Mouse (Mus musculus): ENCODE results near the gene Pi4ka.
A peak's percentile ranks its signal among the peaks of the same experiment; 100 is the strongest.

Gene Pi4ka

DNA sequence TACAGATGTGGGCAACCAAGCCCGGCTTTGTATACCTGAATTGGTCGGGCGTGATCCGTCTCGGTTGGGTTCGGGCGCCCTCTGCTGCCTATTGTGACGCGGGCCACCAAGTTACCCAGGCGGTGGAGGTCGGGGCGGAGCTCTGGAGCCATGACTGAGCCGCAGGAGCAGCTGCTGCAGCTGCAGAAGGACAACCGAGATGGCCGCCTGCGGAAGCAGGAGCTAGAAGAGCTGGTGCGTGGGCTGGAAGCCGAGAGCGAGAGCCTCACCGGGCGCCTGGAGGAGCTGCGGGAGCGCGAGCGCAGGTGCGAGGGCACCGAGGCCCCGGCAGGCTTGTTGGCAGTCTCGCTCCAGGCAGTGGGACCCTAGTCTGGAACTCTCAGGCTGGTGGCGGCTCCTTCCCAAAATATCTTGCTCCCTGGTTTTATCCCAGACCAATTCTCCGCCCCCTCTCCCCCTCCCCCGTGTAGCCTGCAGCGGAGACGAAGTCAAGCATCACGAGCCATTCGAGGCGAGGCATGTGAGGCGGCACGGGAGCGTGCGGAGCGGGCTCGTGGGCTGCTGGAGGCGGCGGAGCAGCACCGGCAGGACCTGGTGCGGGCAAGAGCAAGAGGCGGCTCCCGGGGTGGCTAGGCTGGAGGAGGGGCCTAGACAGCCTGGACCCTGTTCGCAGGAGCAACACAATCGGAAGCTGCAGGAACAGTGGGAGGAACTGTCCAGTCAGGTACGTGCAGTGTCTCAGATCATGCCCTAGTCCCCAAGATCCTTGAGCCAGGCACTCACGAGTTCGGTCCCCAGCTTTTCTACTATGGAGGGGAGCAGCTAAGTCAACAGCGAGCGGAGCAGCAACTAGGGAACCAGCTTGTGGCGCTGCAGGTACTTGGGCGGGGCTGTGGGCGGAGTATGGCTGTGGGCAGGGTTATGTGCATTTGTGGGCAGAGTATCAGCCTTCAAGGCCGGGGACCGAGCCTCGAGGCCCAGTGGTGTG, 129.7 kb downstream of the Pi4ka start:
- peak; percentile 81 for ATAC-seq (ENCODE audit: insufficient number of reproducible peaks, low FRiP score, low TSS enrichment)

DNA sequence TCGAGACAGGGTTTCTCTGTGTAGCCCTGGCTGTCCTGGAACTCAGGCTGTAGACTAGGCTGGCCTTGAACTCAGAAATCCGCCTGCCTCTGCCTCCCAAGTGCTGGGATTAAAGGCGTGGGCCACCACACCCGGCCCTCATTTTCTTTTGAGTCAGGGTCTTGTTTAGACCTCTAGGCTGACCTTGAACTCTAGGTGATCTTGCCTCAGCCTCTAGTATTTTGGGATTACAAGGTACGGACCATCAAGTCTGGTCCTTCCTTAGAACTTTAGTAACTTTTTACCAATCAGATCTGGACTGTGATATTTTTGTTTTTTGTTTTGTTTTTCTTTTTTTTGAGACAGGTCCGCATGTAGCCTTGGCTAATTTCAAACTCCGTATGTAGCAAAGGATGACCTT, 130.4 kb downstream of the Pi4ka start, which contains the start of gene Tmem191c:
Gene Tmem191c (plus strand): TSS at position 357 of the 400 bp plus-strand sequence.
- no peak for ATAC-seq (ENCODE audit: insufficient number of reproducible peaks, low FRiP score, low TSS enrichment)

DNA sequence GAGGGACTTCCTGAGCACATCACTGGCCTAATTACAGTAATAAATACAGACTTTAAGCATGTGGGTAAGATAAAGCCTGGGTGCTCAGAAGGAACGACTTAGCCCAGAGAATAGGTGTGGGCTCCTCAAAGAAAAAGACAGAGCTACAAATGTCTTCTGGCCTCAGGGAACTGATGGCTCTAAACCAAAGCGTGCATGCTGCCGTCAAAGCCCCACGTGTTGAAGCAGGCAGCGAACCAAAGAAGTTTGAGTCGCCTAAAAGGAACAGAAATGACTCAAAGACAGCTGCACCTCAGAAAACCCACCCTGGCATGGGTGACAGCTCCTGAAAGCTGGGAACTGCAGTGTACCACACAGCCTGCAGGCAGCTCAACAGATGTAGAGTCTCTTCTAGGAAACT, 134.3 kb downstream of the Pi4ka start:
- ATAC-seq (ENCODE audit: insufficient number of reproducible peaks, low FRiP score, low TSS enrichment), result no peak

DNA sequence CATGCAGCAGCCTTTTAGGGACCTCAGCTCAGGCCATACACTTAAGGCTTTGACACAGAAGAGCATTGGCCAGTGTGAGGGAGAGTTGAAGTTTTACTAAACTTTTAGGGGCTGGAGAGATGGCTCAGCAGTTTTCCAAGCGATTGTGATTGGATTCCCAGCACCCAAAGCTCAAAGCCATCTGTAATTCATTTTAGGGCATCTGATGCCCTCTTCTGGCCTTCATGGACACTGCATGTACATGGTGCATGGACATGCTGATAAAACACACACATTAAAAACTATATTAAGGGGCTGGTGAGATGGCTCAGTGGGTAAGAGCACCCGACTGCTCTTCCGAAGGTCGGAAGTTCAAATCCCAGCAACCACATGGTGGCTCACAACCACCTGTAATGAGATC, 135.0 kb downstream of the Pi4ka start:
- no peak for ATAC-seq (ENCODE audit: insufficient number of reproducible peaks, low FRiP score, low TSS enrichment)

DNA sequence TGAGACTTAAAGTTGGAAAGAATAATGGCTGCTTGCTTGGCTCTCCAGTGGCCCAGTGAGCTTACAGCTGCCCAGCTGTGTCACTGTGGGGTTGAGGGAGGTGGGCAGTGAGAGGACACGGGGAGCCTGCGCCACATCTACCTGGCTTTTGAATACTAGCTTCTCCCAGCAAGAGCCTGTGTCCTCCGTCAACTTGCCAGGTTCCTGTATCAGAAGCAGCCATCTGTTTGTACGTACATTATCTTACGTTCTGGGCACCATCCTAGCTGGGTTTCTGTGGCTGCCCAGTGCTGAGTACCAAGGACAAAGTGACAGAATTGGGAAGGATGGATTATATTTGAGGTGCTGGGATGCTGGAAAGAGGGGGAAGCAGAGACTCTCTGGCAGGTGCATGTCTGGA, 136.2 kb downstream of the Pi4ka start:
- ATAC-seq (ENCODE audit: insufficient number of reproducible peaks, low FRiP score, low TSS enrichment), result no peak

DNA sequence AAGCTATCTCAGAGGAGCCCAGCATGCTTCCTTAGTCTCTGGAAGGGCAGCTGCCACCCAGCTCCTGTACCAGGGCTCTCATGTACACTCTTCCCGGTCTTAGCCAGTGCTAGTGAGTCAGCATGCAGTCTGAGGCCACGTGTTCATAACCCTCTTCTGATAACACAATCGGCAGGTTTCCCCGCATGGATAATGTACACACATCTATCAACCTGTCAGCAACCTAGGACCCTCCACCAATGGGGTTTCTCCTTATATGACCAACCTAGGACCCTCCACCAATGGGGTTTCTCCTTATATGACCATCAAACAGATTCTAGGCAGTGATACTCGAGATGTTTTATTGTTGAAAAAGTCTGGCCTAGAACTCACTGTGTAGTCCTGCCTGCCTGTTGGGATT, 138.2 kb downstream of the Pi4ka start:
- ATAC-seq (ENCODE audit: insufficient number of reproducible peaks, low FRiP score, low TSS enrichment), result no peak

DNA sequence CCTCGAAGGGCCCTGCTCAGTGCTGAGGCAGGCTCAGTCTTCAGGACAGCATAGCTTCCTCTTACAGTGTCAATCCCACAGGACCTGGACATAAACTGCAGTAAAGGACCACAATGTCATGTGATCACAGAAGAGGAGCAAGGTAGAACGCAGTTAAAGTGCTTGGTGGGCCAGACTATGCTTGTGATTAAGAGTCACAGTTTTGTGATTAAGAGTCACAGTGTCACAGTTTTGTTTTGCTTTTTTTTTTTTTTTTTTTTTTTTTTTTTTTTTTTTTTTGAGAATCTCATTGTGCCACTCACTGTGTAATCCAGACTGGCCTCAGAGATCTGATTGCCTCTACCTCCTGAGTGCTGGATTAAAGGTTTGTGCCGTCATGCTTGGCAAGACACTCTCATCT, 140.0 kb downstream of the Pi4ka start:
- ATAC-seq (ENCODE audit: insufficient number of reproducible peaks, low FRiP score, low TSS enrichment), result no peak

DNA sequence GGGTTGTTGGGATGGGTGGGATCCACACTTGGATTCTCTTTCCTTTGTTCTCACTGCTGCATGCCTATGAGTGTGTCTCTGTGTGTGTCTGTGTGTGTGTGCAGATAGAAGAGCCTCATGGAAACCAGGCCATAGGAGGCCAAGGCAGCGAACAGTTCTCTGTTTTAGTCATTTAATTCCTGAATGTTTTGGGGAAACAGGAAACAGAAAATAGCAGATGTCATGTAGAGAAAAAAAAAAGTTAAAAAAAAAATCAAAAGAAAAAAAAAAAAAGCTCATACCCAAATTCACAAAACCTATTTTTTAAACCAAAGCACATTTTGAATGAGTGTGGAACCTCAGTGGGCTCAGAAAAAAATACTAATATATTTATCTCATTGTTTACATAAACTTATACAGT, 144.8 kb downstream of the Pi4ka start:
- no peak for ATAC-seq (ENCODE audit: insufficient number of reproducible peaks, low FRiP score, low TSS enrichment)

DNA sequence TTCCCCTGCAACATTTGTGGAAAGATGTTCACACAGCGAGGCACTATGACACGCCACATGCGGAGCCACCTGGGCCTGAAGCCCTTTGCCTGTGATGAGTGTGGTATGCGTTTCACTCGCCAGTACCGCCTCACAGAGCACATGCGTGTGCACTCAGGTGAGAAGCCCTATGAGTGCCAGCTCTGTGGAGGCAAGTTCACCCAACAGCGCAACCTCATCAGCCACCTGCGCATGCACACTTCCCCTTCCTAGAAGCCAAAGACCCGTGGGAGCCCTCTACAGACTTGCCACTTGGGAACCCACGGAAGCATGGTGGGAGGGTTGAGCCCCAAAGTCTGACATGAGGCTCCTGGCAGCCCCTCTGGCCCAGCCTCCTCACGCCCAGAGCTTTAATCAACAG, 147.2 kb downstream of the Pi4ka start:
- no peak for ATAC-seq (ENCODE audit: insufficient number of reproducible peaks, low FRiP score, low TSS enrichment)

DNA sequence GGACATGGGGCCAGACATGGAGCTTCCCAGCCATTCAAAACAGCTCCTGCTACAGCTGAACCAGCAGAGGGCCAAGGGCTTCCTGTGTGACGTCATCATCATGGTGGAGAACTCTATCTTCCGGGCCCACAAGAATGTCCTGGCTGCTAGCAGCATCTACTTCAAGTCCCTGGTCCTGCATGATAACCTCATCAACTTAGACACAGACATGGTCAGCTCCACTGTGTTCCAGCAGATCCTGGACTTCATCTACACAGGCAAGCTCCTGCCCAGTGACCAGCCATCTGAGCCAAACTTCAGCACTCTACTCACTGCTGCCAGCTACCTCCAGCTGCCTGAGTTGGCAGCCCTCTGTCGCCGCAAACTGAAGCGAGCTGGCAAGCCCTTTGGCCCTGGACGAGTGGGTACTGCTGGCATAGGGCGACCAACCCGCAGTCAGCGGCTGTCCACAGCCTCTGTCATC, 148.7 kb downstream of the Pi4ka start:
- ATAC-seq (ENCODE audit: insufficient number of reproducible peaks, low FRiP score, low TSS enrichment), result no peak

GRCm38 (mm10) chr16:17255270-17255669, 150.8 kb downstream of the Pi4ka start:
- ATAC-seq (ENCODE audit: insufficient number of reproducible peaks, low FRiP score, low TSS enrichment), result no peak

DNA sequence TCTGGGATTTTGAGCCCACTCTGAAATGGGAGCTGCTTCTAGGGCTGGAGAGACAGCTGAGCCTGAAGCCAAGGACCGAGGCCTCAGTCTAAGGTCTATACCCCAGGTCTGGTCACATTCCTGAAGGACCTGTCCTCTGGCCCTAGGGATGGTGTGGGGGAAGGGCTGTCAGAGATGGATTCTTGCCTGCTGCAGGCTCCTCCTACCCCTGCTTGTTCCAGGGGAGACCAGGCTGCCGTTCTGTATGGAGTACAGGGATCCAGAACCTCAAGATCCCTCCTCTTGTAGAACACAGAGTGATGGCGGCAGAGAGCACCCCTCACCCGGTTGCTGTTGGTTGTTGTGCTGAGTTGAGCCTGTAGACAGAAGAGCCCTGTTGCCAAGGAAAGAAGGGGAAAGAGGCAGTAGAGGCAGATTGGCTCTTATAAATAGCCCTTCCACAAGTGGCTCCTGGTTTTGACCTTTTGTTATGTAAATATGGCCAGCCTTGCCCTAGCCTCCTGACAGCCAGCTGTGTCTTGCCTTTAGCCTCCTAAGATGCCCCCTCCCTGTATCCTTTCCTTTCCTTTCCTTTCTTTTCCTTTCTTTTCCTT, 152.0 kb downstream of the Pi4ka start:
- ATAC-seq (ENCODE audit: insufficient number of reproducible peaks, low FRiP score, low TSS enrichment), result no peak

GRCm38 (mm10) chr16:17252841-17253240, 153.3 kb downstream of the Pi4ka start:
- no peak for ATAC-seq (ENCODE audit: insufficient number of reproducible peaks, low FRiP score, low TSS enrichment)

DNA sequence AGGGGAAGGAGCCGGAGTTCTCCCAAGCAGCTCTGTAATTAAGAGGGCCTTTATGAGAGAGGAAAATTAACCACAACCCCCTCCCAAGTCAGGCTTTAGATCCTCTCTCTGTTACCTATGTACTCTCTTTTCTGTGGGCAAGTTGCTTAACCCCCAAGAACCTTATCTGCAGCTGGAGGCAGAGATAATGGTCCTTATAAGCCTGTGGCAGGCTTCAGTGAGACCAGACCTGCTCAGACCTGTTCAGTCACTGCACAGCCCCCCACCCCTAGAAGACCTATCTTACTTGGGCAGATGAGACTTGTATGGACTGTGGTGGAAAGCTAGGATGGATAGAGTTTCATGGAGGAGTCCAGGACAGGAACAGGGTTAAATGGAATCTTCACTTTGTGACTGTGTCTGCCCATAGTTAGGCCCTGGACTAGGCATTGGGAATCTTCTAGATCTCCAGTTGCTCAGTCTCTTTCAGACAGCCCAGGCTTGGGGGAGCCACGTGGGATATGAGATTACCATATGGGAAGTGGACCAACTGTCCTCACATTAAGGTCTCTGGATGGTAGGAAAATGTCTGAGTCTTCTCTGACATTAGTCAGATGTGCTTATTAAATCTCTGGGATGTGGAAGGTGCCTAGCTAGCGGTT, 153.9 kb downstream of the Pi4ka start:
- no peak for ATAC-seq (ENCODE audit: insufficient number of reproducible peaks, low FRiP score, low TSS enrichment)

DNA sequence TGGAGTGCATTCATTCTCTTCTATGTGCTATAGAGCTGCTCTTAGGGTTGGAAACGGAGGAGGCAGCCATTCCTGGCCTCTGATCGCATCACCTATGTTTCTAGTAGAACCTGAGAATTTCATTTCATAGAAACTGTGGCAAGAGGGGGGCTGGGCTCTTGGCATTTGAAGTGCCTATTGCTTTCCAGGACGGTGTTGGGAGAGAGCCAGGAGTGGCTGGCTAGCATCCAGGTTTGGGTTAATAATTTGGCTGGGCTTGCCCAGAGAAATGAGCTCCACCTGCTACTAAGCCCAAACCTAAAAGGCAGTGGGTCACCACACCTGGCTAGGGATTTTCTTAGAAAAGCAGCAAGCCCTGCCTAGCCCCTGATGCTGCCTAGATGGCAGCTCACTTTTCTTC, 154.6 kb downstream of the Pi4ka start:
- no peak; the same call in 1 of the 2 replicates for ATAC-seq (ENCODE audit: insufficient number of reproducible peaks, low FRiP score, low TSS enrichment)

DNA sequence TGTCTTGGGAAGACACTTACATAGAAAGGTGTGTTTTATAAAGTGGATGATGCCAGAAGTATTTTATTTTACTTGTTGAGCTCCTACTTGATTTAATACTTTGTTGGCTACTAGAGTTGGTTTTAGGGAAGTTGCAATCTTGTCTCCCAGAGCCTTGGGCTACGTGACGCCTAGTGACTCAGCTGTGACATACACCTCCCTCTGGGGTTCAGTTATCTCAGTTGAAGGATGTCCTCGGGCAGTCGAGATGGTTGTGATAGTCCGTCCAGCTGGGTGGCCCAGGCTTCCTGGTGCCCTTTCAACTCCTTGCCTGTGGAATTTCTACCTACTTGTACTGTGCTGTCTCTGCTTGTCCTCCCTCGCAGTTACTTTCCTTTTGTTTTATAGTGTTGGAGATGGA, 157.0 kb downstream of the Pi4ka start:
- ATAC-seq (ENCODE audit: insufficient number of reproducible peaks, low FRiP score, low TSS enrichment), result no peak

GRCm38 (mm10) chr16:17247727-17248126, 158.4 kb downstream of the Pi4ka start:
- no peak for ATAC-seq (ENCODE audit: insufficient number of reproducible peaks, low FRiP score, low TSS enrichment)

GRCm38 (mm10) chr16:17244996-17245395, 161.1 kb downstream of the Pi4ka start:
- no peak for ATAC-seq (ENCODE audit: insufficient number of reproducible peaks, low FRiP score, low TSS enrichment)

DNA sequence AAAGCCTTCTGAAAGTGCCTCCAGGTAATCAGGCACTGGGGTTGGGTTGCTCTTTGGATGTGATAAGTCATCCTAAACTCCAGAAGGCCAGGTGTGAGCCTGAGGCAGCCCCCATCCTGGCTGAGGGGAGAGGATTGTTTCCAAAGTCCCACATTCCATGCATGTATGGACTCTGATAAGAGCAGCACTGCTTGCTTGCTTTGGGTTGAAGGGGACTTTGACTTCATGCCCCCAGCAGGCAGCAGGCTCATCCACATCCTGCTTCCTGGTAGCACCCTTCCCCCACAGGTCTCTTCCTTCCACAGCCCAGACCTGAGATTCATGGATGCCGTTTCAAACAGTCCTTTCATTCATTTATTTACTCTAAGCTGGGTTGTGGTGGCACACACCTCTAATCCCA, 162.4 kb downstream of the Pi4ka start:
- no peak for ATAC-seq (ENCODE audit: insufficient number of reproducible peaks, low FRiP score, low TSS enrichment)

GRCm38 (mm10) chr16:17239409-17239808, 166.7 kb downstream of the Pi4ka start:
- ATAC-seq (ENCODE audit: insufficient number of reproducible peaks, low FRiP score, low TSS enrichment), result no peak

DNA sequence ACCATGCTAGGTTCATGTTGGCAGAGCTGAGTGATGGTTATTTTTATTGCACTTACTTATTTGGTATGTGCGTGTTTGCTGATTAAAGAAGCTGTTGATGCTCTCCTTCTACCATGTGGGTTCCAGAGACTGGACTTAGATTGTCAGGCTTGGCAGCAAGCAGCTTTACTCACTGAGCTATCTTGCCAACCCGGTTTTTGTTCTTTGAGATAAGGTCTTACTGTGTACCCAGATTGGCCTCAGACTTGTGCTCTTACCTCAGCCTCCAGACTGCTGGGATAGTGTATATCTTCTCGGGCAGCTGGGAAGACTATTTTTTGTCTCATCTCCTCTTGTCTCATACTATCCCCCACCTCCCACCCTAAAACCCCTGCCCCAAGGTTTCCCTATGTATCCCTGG, 168.5 kb downstream of the Pi4ka start:
- ATAC-seq (ENCODE audit: insufficient number of reproducible peaks, low FRiP score, low TSS enrichment), result no peak
